Mouse (Mus musculus): Measurements from ENCODE around the gene Camsap1. TPM values are rescaled to one million over a fixed set of nuclear protein-coding genes. Genes with fewer than 3 reads are reported as not detected.

Camsap1 gene
- 10 to 100 TPM; 25.7 to 42.1 TPM for total RNA-seq (2021)
- long read RNA-seq, experiment 1, partial matches to known transcripts, result 0 of 3 reads
- long read RNA-seq, experiment 1, other reads (novel, unspliced or antisense), result 3 of 3 reads
- long read RNA-seq, experiment 2, partial matches to known transcripts, result 1 of 4 reads
- long read RNA-seq, experiment 2, other reads (novel, unspliced or antisense), result 3 of 4 reads

DNA sequence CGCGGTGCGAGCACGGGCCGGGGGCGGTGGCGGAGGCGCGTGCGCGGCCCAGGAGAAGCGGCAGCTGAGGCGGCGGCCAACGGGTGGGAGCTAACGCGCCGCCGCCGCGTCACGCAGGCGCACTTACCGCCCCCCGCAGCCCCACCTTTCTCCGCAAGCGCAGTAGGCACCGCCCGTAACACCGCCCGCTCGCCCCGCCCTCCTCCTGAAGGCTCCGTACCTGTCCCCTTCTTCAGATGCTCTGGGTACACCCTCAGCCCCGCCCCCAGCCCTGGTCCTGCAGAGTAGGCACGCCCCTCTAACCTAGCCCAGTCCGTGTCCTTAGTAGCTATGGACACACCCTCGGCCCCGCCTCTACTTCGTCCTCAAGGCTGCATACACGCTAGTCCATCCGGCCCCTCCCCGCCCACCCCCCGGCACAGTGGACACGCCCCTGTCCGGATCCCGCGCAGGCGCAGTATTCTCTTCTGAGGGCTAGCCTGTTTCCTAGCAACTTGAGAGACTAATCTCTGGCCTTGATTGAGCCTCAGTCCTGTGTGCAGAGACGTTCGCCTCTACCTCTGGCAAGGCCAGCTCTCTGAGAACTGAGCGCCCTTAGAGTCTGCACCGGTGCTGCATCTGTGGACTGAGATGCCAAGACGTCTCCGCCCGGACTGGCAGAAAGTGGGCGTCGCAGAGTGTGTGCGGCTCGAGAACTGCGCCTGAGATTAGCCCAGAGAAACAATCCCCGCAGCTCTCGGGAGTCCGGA, at the start of gene Camsap1:
Camsap1 (minus strand) TSS at position 124 of the 749 bp plus-strand sequence.
- peak; percentile 100 for DNase-seq

GRCm38 (mm10) chr2:26030288-26030687, 47.2 kb upstream of the Camsap1 start:
- no peak for DNase-seq

GRCm38 (mm10) chr2:26024138-26025075, 41.3 kb upstream of the Camsap1 start:
- no peak for DNase-seq

- DNase-seq, result no peak
Measured at GRCm38 (mm10) chr2:26022626-26023025, 39.5 kb upstream of the Camsap1 start.

DNA sequence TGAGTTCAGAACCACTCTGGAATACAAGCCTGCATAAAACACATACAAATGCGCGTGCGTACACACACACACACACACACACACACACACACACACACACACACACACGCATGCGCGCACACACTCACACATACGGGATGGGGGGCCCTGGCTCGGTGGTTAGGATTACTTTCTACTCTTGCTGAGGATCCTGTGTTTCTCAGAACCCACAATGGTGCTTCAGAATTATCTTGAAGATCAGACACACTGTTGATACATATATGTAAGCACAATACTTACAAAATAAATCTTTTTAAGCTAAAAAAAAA, 39.1 kb upstream of the Camsap1 start:
- DNase-seq, result no peak

- DNase-seq, result peak; percentile 94
Measured at GRCm38 (mm10) chr2:26021561-26022257, 38.6 kb upstream of the Camsap1 start, which contains the start of gene Ubac1. Gene Ubac1, minus strand, starts transcription at chr2:26021747.

- peak; percentile 60 for DNase-seq
Measured at GRCm38 (mm10) chr2:26020714-26021560, 37.9 kb upstream of the Camsap1 start.

- no peak for DNase-seq
Measured at GRCm38 (mm10) chr2:26019923-26020322, 36.8 kb upstream of the Camsap1 start.

GRCm38 (mm10) chr2:26017326-26017725, 34.2 kb upstream of the Camsap1 start:
- no peak for DNase-seq

DNA sequence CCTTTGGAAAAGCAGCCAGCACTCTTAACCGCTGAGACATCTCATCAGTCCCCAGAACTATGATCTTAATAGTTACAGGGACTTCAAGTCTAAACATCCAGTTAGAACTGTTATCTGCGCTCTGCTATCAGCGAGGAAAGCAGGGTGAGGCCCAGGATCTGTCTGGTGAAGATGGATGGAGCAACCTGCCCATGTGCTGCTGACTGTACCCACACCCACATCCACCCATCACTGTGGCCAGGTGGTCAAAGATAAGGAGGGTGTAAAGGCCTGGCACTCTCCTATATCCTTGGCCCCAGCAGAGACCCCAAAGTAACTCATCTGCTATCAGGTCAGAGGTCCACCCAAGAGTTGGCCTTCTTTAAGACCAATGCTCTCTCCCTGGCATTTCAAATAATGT, 30.6 kb upstream of the Camsap1 start:
- no peak for DNase-seq

- no peak for DNase-seq
Measured at GRCm38 (mm10) chr2:26011420-26011819, 28.3 kb upstream of the Camsap1 start.

GRCm38 (mm10) chr2:26002001-26002400, 18.9 kb upstream of the Camsap1 start:
- no peak for DNase-seq

DNA sequence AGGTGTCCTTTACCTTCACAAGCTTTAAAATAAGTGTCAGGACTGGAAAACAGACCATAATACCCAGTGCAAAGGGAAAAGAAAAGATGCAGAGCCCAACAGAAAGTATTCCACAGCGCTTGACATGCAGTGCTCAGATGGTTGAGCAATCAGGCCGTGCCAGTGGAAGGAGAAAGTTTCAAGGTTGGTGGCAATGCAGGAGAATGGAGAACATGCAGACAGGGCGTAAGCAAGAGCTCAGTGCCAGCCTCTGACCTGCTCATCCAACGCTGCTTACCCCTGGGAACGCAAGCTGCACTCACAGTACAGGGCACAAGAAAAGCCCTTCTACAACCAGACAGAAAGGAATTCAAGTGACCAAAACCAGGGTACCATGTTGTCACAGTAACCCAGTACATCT, 18.1 kb upstream of the Camsap1 start:
- no peak for DNase-seq

DNA sequence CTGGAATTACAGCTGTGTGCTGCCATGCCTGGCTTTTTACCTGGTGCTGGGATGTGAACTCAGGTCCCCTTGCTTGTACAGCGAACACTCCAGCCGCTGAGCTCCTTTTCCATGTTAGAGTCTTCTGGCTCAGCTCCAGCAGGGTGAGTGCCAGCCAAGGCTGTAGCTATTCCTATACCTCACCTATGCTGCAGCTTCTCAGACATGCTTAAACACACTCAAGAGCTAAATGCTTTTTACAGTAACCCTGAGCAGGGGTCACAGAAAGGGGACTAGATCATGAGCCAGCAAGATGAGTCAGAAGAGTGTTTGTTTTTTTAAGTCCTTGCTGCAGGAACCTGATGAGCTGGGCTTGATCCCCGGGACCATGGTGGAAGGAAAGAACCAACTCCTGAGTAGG, 14.6 kb upstream of the Camsap1 start:
- no peak for DNase-seq

- DNase-seq, result no peak
Measured at GRCm38 (mm10) chr2:25994791-25995190, 11.7 kb upstream of the Camsap1 start.

- DNase-seq, result no peak
Measured at GRCm38 (mm10) chr2:25992285-25992684, 9.2 kb upstream of the Camsap1 start.

DNA sequence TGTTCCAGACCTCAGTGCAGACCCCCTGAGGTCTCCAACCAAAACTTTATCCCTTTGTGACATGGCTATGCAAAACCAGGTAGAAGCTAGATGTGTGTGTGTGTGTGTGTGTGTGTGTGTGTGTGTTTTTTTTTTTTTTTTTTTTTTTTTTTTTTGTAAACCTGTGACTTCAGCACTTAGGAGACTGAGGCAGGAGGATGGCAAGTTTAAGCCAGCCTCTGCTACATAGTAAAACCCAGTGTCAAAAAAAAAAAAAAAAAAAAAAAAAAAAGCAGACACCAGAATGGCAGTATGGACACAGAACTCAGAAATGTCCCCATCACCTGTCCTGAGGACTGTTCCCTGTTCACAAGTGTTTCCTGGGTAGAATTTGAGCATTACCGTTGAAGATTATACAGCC, 6.6 kb upstream of the Camsap1 start:
- no peak for DNase-seq

- no peak for DNase-seq
Measured at GRCm38 (mm10) chr2:25987817-25988216, 4.7 kb upstream of the Camsap1 start.

DNA sequence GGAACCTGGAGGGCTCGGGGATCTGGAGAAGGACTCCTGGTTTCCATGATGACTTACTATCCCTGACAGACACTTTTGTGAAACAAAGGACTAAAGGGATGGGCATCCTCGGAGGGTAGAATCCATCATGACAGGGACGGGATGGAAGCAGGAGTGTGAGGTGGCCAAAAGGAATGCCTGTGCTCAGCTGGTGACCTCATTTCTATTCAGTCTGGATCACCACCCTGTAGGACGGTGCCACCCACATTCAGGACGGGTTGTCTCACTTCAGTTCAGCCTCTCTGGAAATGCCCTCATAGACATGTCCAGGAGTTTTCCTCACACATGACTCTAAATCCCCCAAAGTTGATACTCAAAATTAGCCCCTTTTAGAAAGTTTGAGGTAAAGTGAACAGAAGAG, 3.5 kb upstream of the Camsap1 start:
- DNase-seq, result no peak

DNA sequence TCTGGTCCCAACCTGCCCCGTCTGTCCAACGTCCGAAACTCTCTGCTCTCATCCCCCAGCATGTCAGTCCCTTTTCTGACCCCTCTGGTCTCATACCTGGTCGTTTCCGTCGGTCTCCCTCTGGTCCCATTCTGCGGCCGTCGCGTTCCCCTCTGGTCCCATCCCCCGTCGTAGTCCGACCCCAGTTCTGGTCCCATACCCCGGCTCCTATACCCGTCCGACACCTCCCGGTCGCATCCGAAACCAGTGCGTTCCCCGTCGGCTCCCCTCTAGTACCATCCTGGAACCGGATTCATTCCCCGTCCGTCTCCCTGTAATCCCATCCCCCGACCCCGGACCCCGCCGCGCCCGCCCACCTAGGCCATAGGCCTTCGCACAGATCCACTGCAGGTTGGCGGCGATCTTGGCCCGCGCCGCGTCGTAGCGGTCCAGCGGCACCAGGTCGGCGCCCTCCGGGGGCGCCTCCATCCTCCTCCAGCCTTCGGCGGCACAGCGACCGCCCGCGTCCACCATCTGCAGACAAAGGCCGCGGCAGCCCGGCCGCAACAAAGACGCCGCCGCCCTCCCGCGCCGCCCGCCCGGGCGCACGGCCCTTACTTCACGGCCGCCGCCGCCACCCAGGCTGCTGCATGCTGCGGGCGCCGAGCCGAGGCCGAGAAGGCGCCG, 523 bp downstream of the Camsap1 start:
- DNase-seq, result peak; percentile 28

DNA sequence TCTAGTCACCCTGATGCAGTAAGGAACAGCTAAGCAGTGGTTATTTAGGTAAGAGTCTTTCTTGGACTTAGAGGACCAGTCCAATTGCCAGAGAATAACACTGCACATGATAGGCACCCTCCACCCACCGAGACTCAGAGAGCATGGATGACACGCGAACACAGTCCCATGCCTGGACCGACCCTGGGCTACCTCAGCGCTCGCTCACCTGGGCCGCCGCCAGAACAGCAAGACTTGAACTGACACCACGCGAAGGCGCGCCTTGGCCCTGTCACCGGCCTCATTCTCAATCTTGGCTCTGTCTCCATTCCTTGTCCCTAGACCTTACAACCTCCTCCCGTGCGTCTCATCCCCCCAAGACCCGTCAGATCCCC, 1.0 kb downstream of the Camsap1 start:
- DNase-seq, result peak; percentile 48
